Mouse (Mus musculus): Measurements from ENCODE around the gene Ypel2. TPM values are rescaled to one million over a fixed set of nuclear protein-coding genes. Genes with fewer than 3 reads are reported as not detected.

Gene Ypel2
- total RNA-seq, 2 experiments from 2014 or later: 26.1 to 31.3 TPM

- intact Hi-C loops (cut with DNase I): loop anchor here (10.0 kb wide), 1 partner anchor 53 kb away; the partner anchor contains the start of gene Ypel2
- no peak for DNase-seq
Observed at GRCm38 (mm10) chr11:86941904-86942303, 51.6 kb downstream of the Ypel2 start.

GRCm38 (mm10) chr11:86939503-86939902 lies 54.0 kb downstream of the Ypel2 start:
- DNase-seq: no peak
- intact Hi-C loops (cut with DNase I): no loop called here

- no peak for DNase-seq
Observed at GRCm38 (mm10) chr11:86938551-86938950, 55.0 kb downstream of the Ypel2 start.

GRCm38 (mm10) chr11:86938108-86938507 lies 55.4 kb downstream of the Ypel2 start:
- no peak for DNase-seq
- intact Hi-C loops (cut with DNase I): no loop called here

More at GRCm38 (mm10) chr11:86938551-86938950, 55.0 kb downstream of the Ypel2 start:
- intact Hi-C loops (cut with DNase I): no loop called here

- no peak for DNase-seq
- intact Hi-C loops (cut with DNase I): no loop called here
Observed at GRCm38 (mm10) chr11:86936938-86937337, 56.6 kb downstream of the Ypel2 start.

GRCm38 (mm10) chr11:86934895-86935294 lies 58.6 kb downstream of the Ypel2 start:
- no peak for DNase-seq
- intact Hi-C loops (cut with DNase I): no loop called here

- no peak for DNase-seq
- intact Hi-C loops (cut with DNase I): no loop called here
Observed at GRCm38 (mm10) chr11:86932201-86932600, 61.3 kb downstream of the Ypel2 start.

- intact Hi-C loops (cut with DNase I): no loop called here
- no peak for DNase-seq
Observed at GRCm38 (mm10) chr11:86930636-86931180, 62.8 kb downstream of the Ypel2 start.

GRCm38 (mm10) chr11:86929985-86930384 lies 63.5 kb downstream of the Ypel2 start:
- intact Hi-C loops (cut with DNase I): no loop called here
- DNase-seq: no peak

GRCm38 (mm10) chr11:86929531-86929930 lies 64.0 kb downstream of the Ypel2 start:
- intact Hi-C loops (cut with DNase I): no loop called here
- DNase-seq: no peak

GRCm38 (mm10) chr11:86925085-86925638 lies 68.3 kb downstream of the Ypel2 start:
- DNase-seq: no peak
- intact Hi-C loops (cut with DNase I): no loop called here

- no peak for DNase-seq
- intact Hi-C loops (cut with DNase I): no loop called here
Observed at GRCm38 (mm10) chr11:86924629-86925028, 68.9 kb downstream of the Ypel2 start.

GRCm38 (mm10) chr11:86923654-86924053 lies 69.9 kb downstream of the Ypel2 start:
- intact Hi-C loops (cut with DNase I): no loop called here

GRCm38 (mm10) chr11:86922029-86922428 lies 71.5 kb downstream of the Ypel2 start:
- intact Hi-C loops (cut with DNase I): no loop called here
- DNase-seq: no peak

More at GRCm38 (mm10) chr11:86923654-86924053, 69.9 kb downstream of the Ypel2 start:
- DNase-seq: no peak

- DNase-seq: no peak
- intact Hi-C loops (cut with DNase I): loop anchor here (2.0 kb wide), 1 partner anchor 37 kb away; no protein-coding TSS in a partner anchor
Observed at GRCm38 (mm10) chr11:86921335-86921734, 72.2 kb downstream of the Ypel2 start.

- intact Hi-C loops (cut with DNase I): loop anchor here (1.0 to 2.0 kb wide), 2 partner anchors 38 to 75 kb away; no protein-coding TSS in a partner anchor
- peak; percentile 81 to 86 for DNase-seq
Observed at GRCm38 (mm10) chr11:86920111-86921080, 73.1 kb downstream of the Ypel2 start.

GRCm38 (mm10) chr11:86919468-86919867 lies 74.0 kb downstream of the Ypel2 start:
- intact Hi-C loops (cut with DNase I): no loop called here

GRCm38 (mm10) chr11:86917536-86917935 lies 76.0 kb downstream of the Ypel2 start:
- intact Hi-C loops (cut with DNase I): no loop called here
- no peak for DNase-seq

More at GRCm38 (mm10) chr11:86919468-86919867, 74.0 kb downstream of the Ypel2 start:
- no peak for DNase-seq

GRCm38 (mm10) chr11:86916596-86917249 lies 76.8 kb downstream of the Ypel2 start:
- intact Hi-C loops (cut with DNase I): no loop called here
- peak; percentile 64 to 76 for DNase-seq

GRCm38 (mm10) chr11:86914329-86914728 lies 79.2 kb downstream of the Ypel2 start:
- intact Hi-C loops (cut with DNase I): no loop called here
- no peak for DNase-seq

- no peak for DNase-seq
- intact Hi-C loops (cut with DNase I): no loop called here
Observed at GRCm38 (mm10) chr11:86910244-86910643, 83.3 kb downstream of the Ypel2 start.

Measured in heart, postnatal 10 days (tissue).